Mouse (Mus musculus) ovary, postnatal 36 days (tissue): Measurements from ENCODE around the gene Gabarap.
"Not testable (repeated sequence)": the region's sequence is repeated elsewhere in the genome, so short reads cannot be mapped to it uniquely, and the experiment has no call there.

Experiments
- DNase-seq: peaks from one replicate; pipeline ENCODE4 v3.0.0; 2022; ENCODE audit warnings: low spot score, mixed read lengths

Gene Gabarap

GRCm38 (mm10) chr11:69999666-70000065, 8.7 kb downstream of the Gabarap start:
- DNase-seq, result no peak

DNA sequence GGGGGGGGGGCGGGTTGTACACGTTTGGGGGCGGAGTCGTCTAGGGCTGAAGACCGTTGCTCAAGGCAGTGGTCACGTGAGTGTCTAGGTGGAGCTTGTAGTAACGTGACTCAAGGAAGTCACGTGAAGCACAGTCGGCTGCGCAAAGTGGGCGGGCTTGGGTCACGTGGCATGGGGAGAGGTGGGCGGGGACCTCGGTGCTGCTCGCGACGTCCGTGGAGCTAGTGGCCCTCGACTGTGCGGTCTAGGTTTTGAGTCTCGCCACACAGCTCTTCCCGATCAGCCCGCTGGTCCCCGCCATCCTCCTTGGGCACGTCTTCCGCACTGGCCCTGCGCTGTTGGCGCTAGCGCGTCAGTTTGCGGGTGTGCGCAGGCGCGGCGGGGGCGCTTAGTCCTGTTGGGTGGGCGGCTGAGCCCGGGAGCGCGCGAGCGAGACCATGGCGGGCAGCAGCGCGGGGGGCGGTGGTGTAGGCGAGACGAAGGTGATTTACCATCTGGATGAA, 9.5 kb downstream of the Gabarap start, which contains the start of gene Dvl2:
Gene Dvl2 (plus strand): TSS at position 200 of the 503 bp plus-strand sequence.
- DNase-seq, result peak; percentile 86

DNA sequence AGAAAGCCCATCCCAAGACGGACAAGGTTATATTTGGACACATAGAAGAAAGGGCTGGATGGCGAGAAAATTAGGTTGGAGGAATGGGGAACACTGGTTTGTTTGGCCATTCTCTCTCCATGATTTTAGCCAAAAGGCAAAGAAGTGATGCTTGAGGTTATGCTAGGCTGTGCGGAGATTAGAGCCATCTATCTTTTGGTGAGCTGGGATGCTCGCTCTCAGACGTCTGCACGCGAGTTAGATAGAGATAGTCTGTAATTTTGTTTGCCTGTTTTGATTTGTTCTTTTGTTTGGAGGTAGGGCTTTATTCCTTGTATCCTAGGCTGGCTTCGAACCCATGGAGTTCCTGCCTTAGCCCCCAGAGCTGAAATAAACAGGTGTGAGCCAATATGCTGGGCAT, 10.2 kb downstream of the Gabarap start:
- DNase-seq, result no peak

DNA sequence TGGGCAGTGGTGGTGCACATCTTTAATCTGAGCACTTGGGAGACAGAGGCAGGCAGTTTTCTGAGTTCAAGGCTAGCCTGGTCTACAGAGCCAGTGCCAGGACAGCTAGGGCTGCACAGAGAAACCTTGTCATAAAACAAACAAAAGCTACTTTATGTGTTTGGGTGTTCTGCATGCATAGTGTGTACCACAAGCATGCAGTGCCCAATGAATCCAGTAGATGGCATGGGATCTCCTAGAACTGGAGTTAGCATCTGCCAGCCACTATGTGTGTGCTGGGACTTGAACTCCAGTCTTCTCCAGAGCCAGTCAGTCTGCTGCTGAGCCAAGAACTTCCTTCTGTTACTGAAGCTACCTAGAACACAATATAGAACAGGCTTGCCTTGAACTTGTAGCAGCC, 10.9 kb downstream of the Gabarap start:
- no peak for DNase-seq

DNA sequence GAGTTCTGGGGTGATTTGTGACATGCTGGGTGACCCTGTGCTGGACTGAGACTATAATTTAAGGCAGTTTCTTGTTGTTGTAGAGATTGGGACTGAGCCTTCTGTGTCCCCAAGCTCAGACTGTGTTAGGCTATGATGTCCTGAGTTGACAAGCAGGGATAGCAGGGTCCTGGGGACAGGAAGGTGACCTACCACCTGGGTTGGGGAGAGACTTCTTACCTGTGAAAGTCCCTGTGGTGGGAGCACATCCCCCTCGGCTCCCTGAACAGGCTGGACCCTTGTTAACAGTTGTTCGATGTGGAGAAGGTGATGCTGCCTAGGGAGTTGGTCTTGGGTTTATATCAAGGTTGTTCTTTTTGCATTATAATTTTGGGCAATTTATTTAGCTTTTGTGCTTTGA, 11.5 kb downstream of the Gabarap start:
- no peak for DNase-seq

DNA sequence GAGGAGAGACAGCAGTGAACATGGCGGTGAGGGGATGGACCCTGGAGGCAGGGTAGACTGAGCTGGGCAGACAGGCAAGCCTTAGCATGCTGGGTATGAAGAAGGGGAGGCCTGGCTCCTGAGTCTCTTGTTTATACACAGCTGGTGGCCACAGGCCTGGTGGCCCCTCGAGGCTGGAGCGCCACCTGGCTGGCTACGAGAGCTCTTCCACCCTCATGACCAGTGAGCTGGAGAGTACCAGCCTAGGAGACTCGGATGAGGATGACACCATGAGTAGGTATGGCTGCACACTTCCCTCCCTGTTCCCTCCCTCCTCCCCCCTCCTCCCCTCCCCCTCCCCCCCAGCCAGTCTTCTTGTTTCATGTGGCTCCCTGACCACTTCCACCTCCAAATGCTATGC, 14.6 kb downstream of the Gabarap start:
- DNase-seq, result no peak

DNA sequence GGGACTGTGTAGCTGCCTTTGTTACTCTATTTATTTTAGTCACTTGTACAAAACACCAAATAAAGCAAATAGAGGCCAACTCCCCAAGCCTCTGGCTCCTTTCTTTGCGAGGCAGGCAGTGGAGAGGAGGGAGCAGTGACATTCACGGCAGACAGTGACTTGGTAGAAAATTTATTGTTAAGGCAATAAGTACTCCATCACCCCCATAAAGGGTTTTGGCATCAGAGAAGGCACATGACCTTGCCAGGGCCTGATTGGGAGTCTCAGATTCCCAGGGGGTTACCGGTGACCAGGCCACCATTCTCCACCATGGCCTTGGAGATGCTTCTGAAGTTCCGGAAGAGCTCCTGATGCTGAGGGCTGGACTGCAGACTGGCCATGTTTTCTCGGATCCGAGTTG, 19.1 kb downstream of the Gabarap start:
- peak; percentile 2 for DNase-seq

GRCm38 (mm10) chr11:70010548-70010947, 19.6 kb downstream of the Gabarap start:
- peak; percentile 3 for DNase-seq

DNA sequence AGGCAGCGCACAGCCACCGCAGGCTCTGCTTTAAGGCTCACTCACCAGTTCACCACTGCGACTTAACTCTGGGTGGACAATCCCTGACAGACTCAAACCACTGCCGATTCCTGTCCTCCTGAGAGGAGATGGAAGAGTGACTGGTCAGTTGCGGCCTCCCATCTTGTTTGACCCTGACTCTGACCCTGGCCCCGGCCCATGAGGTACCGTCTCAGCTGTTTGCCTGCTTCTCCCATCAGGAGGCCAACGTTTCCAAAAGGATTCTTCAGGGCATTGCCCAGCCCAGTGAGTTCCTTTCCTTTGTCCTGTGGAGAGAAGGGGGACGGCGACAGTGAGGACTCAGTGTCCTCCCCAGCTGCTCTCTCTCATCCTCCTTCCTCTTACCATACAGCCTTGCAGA, 20.0 kb downstream of the Gabarap start:
- DNase-seq, result no peak

- DNase-seq, result no peak
Measured at GRCm38 (mm10) chr11:70012931-70013330, 22.0 kb downstream of the Gabarap start.

DNA sequence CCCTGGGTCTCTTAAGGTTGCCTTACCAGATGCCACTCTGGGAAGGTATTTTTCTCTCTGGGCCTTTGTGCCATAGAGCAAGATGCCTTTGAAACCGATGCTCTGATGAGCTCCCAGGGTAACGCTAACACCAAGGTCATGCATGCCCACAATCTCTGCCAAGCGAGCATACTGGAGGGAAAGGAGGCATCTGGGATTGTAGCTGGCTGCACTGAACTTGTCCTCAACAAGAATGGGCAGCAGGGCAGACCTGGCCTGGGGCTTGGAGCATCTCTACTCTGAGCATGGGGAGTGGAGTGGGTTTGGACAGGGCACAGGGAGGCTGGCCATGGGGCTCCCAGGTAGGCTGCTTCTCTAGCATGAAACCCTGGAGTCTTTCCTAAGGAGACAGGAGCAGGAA, 22.5 kb downstream of the Gabarap start:
- DNase-seq, result no peak

DNA sequence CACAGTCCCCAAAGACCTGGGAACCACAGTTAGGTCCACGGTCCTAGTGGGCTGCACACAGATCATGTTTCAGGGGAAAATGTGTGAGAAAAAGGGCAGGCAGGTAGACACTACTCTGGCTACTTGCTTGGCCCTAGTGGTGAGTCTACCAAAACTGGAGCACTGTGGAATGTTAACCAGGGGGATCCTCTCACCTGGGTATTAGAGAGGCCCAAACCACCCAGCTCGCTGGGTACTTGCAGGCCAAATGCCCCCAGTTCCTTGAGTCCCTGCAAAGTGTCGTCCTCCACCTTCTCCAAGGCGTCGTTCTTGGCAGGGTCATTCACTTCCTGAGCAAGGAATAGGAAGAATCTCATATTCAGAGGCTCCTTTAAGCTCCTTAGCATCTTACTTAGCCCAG, 23.1 kb downstream of the Gabarap start:
- DNase-seq, result no peak

- DNase-seq, result peak; percentile 86
Measured at GRCm38 (mm10) chr11:70014880-70015558, 24.1 kb downstream of the Gabarap start, which contains the start of gene Acadvl. Acadvl (minus strand) TSS chr11:70015411.

DNA sequence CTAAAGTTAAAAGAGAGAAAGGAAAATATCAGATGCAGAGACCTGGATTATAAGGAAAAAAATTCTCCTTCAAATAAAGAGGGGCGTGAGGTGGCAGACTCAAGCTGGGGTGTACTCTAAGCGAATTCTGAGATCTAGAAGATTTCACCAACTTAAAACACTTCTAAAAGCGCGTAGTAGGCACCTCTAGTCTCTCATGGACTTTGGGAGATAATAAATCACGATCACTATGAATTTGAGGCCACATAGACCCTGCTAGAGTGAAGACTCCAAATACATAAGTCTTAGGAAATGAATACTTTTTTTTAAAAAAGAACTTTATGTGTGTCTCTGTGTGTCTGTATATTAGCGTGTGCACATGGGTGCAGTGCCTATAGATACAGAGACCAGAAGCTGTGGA, 24.7 kb downstream of the Gabarap start:
- DNase-seq, result no peak

DNA sequence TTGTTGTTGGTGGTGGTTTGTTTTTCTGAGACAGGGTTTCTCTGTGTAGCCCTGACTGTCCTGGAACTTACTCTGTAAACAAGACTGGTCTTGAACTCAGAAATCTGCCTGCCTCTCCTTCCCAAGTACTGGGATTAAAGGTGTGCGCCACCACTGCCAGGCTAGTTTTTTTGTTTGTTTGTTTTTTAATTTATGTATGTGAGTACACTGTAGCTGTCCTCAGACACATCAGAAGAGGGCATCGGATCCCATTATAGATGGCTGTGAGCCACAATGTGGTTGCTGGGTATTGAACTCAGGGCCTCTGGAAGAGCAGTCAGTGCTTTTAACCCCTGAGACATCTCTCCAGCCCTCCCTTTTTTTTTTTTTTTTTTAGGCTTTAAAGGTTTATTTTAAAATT, 25.2 kb downstream of the Gabarap start:
- not testable (repeated sequence) for DNase-seq

- DNase-seq, result no peak
Measured at GRCm38 (mm10) chr11:70016669-70017068, 25.7 kb downstream of the Gabarap start, which contains the start of gene Dlg4. Dlg4 (plus strand) TSS chr11:70016942.

- DNase-seq, result no peak
Measured at GRCm38 (mm10) chr11:70017199-70017767, 26.3 kb downstream of the Gabarap start.

DNA sequence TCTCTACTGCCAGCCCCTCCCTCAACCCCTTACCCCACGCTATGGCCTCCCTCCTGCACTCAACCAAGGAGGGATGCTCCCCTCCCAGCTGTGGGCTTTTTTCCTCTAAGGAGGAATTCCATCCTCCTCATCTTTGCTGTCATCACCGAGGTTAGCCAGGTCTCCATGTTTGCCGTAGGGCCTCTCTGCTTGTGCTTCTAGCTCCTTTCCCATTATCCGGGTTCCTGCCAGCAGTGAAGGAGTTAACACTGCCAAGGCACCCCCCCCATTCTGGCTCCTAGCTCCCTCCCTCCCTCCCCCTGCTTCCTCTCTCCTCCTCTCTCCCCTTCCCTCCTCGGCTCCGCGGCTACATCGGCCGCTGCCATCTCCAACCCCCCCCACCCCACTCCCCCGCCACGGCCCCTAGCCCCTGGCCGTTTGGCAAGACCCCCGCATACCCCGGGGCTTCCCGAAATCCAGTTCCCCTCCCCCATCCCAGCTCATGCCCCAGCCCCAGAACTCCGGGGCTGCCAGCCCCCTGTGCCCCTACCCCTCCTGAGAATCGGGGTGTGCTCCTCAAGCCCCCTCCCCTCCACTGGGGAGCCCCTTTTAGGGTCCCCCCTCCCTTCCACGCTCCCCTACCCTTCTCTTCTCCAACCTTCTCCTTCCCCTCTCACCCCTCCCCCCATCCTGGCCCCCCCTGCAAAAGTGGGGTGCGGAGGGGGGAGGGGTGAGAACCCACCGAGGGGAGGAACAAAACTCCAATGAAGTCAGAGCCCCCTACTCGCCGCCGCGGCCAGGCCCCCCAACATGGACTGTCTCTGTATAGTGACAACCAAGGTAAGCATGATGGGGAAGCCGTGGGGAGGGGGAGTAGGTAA, 27.4 kb downstream of the Gabarap start:
- no peak for DNase-seq

- no peak for DNase-seq
Measured at GRCm38 (mm10) chr11:70019495-70020021, 28.6 kb downstream of the Gabarap start.

DNA sequence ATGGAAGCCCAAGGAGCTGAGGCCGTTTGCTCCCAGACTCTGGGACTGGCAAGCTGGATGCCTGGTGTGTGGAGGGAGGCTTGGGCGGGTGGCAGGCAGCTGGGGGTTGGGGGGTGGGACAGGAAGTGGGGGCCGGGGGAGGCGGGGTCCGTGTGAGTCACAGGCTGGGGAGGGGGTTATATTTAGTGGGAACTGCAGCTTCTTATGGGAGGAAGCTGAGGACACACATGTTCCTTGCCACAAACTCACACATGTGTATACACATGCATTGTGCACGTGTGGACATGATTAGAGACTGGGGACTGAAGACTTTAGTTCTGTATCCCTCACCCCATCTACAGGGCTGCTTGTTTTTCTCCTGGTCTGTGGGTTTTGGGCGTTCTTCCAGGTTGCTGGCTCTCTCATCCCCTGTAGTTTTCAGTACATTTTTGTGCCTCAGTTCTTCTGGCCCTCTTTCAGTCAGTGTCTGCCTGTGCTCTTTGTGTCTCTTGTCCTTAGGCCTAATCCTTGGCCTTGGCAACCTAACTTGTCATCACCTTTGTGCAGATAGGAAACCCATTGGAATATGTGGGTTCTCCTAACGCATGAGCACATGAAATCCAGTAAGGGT, 29.2 kb downstream of the Gabarap start:
- no peak for DNase-seq

DNA sequence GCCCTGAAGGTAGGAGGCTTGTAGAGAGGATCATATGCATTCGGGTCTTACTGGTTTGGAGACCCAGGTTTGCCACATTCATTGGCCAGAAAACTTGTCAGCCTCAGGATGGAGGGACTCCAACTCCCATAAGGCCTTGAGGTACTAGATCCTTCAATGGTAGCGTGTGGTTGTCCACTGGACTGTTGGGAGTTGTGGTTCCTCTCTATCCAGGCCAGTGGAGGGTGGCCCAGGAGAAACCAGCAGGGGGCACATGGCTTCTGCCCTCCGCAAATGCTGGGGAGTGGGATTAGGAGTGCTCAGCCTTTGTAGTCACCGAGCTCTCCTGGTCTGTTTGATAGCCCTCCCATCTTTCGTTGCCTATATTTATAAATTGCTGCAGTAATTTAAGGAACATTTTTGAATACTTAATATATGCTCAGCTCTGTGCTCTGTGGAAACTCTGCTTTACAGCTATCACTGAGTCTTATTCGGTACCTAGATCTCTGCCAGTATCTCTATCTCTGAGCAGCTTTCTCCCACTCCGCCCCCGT, 29.9 kb downstream of the Gabarap start:
- DNase-seq, result peak; percentile 66
